Mouse (Mus musculus): ENCODE data around the gene Nudt3. TPM values are rescaled to one million over a fixed set of nuclear protein-coding genes. Genes with fewer than 3 reads are reported as not detected.
A peak's percentile ranks its signal among the peaks of the same experiment; 100 is the strongest.
"Not testable (repeated sequence)": the region's sequence is repeated elsewhere in the genome, so short reads cannot be mapped to it uniquely, and the experiment has no call there.

Gene Nudt3
- 100 to 1,000 TPM; 562 to 569 TPM for total RNA-seq (2021)
- long read RNA-seq, experiment 1, transcript Nudt3-201 (5 exons, 2,223 nt), result major isoform, 46 of 180 reads
- long read RNA-seq, experiment 1, partial matches to known transcripts, result 0 of 180 reads
- long read RNA-seq, experiment 1, other reads (novel, unspliced or antisense), result 130 of 180 reads
- long read RNA-seq, experiment 2, transcript Nudt3-201 (5 exons, 2,223 nt), result major isoform, 54 of 157 reads
- long read RNA-seq, experiment 2, transcript Nudt3-203 (5 exons, 996 nt), result minor isoform, 6 of 157 reads
- long read RNA-seq, experiment 2, partial matches to known transcripts, result 0 of 157 reads
- long read RNA-seq, experiment 2, other reads (novel, unspliced or antisense), result 96 of 157 reads

DNA sequence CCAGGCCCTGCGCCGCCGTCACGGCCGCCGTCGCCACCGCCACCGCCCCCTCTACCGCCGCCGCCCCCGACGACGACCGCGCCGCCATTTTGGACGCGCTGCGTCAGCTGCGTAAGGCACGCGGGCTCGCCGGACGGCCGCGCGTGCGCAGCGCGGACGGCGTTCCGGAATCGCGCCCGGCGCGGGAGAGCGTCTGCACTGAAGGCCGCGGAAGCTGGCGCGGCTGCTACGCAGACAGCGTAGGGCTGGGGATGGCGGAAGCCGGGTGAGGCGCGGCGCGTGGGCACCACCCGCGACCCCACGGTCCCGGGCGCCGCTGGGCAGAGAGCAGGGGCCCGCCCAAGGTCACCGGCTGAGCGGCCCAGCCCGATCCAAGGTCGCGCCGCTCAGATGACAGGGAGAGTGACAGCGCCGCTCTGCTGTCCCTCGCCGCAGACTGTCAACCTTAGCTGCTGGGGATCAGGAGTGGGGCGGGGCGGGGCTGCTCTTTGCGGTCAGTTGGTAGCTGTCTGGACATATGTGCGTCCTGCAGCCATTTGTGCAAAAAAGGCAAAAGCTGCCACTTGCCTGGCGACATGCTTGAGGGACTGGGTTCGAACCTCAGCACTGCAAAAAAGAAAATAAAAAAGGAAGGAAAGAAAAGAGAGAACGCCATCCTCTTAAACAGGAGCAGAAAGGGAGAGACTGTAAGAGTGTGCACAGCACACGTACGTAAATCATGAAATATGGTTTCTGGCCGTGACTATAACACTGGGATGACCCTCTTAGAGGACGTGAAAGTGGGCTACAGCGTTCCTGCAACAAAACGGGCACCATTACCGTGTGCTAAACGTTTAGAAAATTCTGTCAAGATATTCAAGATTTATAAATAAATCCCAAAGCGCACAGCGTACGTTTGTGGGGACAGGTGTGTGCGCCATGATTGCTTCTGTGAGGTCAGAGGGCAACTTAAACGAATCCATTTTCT lies at the start of gene Nudt3:
Nudt3 (minus strand) TSS at position 136 of the 967 bp plus-strand sequence.
- DNase-seq (ENCODE audit: low spot score in 2 of 2), result peak; percentile 86 to 91

DNA sequence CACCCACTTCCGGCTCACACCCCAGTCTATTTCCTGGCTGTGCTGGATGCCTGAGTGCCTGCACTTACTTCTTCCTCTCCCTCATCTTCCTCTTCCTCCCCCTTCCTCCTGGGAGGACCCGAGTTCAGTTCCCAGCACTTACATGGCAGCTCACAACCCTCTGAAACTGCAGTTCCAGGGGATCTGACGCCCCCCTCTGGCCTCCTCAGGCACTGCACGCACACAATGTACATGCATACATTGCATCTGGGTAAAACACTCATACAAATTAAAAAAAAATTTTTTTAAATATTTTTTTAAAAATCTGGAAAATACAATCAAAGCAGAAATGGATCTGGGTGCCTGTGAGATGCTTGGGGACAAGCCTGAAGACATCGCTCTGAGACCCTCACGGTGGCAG lies 48.4 kb upstream of the Nudt3 start:
- no peak for DNase-seq (ENCODE audit: low spot score in 2 of 2)

DNA sequence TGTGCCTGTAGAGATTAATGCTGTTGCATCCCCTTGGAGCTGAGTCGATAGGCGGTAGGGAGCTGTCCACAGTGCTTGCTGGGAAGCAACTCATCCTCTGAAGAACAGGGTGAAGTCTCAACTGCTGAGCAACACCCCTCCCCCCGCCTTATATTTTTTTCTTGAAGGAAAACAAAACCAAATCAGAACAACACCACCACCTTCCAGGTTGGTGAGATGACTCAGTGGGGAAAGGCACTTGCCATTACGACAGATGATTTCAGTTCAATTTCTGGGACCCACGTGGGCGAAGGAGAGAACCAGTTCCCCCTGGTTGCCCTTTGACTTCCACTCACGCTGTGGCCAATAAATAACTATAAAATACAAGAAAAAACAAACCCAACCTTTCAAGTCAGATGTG lies 35.5 kb upstream of the Nudt3 start:
- DNase-seq (ENCODE audit: low spot score in 2 of 2), result no peak

DNA sequence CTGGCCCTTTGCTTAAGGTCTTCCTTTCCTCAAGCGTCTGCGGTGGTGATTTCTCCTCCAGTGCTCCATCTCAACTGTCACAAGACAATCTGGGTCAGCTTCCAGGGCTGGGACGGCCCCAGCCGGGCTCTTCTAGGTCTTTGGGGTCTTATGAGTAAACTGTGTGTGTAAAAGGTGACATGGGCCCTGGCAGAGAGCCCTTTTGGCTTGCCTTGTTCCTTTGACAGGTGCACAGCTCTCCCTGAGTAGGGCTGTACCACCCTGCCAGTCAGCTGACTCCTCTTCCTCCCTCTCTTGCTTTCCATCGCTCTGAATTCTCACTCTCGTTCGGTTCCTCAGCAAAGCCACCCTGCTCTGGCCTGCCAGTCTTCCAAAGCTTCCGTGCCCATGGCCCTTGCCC lies 33.8 kb upstream of the Nudt3 start:
- DNase-seq (ENCODE audit: low spot score in 2 of 2), result peak in 1 of 2 experiments; percentile 35

DNA sequence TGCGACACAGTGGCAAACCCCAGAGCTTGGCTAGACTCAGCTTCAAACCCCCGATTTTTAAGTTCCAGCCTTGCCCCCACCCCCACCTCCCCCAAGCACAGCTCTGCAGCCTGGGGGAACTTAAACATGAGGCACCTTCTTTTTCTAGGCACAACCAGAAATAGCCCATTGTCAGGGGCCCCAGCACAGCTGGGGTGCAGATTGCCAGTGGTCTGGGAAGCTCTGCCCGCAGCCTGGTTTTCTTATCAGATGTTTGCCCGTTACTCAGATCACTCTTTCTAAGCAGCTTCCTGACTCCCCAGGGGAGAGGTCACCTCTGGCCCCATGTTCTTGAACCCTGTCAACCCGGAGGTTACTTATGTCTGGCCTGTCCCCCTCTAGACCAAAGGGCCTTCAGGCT lies 33.1 kb upstream of the Nudt3 start:
- no peak for DNase-seq (ENCODE audit: low spot score in 2 of 2)

DNA sequence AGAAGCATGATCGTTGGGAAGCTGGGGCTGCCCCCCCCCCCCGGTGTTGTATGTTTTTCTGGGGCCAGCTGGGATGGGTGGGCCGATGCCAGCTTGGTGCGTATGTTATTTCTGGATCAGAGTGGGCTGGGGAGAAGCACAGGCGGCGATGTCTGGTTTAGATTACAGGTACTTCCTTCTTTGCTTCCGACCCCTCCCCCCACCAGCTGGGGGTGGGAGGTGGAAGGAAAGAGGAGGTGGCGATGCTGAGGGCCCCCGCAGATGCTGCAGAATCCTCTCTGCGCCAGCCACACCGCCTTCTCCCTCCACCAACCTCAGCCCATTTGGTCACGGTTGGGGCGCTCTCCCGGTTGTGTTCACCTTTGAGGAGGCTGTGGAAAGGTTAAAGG lies 32.7 kb upstream of the Nudt3 start:
- DNase-seq (ENCODE audit: low spot score in 2 of 2), result peak; percentile 78 to 81

DNA sequence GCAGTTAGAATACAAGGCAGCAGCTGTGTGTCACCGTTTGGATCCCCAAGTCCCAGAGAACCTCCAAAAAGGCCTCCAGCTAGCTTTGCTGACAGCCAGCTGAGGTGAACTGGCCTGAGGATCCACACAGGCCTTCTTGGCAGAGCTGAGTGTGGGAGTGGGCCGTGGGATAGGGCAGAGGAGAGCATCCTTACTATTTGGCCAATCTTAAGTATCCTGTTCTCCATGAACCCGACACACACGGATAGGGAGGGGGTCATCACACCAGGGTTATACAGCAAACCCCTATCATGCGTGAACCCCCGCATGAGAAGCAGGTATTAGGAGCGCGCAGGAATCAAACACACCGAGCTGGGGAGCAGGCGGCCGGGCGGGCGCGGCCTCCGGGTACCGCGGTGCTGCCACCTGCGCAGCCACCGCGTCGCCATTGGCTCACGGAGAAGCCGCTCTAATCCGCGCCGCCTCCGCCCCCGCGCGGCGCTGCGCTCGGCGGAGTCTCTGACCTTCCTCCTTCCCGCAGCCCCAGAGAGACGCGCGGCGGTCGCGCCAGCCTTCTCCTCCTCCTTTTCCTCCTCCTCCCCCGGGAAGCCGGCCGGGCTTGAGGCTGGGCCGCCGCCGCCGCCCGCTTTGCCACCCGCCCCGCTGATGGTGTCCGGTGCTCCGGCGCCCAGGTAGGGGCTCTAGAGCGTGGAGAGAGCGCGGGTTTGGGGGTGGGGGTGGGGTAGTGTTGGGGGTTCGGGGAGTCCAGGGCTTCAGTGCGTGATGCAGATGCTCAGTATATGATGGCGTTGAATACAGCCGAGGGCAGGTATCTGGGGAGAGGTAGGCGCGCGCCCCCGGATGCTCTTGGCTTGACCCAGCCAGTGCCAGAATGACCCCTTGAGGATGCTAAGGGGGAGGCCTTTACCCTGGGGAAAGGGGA lies 32.1 kb upstream of the Nudt3 start, which contains the start of gene Pacsin1:
Pacsin1 (plus strand) TSS at position 421 of the 922 bp plus-strand sequence.
- DNase-seq (ENCODE audit: low spot score in 2 of 2), result peak; percentile 78 to 87

DNA sequence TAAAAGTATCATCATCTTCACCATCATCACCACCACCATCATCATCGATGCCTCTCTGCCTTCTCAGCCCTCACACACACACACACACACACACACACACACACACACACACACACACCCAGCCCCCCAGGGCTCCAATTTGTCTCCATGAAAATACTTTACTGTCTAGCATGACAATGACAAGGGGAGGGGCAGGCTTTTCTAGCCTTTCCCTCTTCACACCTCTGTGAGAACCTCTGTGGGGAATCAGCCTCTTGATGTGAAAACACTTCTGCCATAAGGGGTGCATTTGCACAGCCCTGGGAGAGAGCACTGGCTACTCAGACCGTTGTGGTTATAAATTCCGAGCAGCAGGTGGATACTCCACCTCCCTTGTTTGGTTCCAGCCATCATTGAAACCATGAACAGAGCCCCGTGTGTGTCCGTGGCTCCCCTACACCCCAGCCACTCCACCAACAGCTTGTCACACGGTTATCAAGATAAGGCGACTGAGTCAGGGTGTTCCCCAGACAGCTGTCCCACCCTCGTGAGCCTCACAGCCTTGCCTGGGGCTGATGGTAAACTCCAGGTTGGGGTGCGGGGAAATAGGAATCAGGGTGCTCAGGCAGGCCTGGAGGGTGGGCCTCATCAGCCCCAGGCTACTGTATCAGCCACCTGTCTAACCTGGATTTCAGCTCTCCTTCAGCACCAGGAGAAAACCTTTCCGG lies 30.1 kb upstream of the Nudt3 start:
- DNase-seq (ENCODE audit: low spot score in 2 of 2), result no peak

DNA sequence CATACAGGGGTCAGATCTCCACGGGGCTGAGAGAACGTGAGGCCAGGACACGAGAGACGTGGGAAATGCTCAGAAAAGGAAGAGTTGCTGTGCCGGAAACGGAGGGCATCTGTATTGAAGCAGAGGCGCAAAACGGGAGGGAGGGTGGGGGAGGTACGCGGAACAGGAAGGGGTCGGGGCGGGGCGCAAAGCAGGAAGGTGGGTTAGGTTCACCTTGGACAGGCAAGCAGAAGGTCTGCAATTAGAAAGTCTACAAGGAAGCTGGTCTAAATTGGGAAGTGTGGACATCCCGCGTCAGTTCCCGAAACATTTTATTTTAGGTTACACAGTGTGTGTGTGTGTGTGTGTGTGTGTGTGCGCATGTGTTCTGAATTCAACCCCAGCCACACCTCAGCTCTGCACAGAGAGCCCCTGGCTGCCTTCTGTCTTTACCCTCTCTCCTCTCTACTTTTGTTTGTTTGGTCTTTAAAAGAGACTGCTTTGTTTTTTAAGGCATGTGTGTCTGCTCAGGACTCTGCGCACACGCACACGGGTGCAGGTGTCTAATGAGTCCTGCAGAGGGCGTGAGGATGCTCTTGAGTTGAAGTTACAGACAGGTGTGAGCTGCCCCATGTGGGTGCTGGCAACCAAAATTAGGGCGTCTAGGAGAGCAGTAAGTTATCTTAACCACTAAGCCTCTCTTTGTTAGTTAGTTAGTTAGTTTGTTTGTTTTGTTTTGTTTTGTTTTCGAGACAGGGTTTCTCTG lies 28.9 kb upstream of the Nudt3 start:
- DNase-seq (ENCODE audit: low spot score in 2 of 2), result no peak

DNA sequence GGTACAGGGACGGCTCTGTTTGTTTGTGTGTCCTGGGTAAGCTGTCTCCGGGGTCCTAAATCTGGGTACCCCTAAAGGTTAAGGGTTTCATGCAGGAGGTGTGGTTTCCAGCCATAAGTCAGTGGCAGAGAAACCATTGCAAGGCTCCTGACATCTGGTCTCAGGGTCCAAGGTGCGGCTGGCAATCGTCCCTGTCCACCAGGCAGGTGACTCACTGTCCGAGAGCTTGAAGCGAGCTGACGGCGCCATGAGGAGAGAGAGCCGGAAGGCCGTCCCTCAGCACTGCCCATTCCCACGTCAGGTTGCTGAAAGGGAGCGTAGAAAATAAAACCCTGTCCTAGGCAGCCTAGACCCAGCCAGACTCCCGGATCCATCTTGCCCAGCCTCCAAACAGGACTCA lies 27.3 kb upstream of the Nudt3 start:
- no peak for DNase-seq (ENCODE audit: low spot score in 2 of 2)

DNA sequence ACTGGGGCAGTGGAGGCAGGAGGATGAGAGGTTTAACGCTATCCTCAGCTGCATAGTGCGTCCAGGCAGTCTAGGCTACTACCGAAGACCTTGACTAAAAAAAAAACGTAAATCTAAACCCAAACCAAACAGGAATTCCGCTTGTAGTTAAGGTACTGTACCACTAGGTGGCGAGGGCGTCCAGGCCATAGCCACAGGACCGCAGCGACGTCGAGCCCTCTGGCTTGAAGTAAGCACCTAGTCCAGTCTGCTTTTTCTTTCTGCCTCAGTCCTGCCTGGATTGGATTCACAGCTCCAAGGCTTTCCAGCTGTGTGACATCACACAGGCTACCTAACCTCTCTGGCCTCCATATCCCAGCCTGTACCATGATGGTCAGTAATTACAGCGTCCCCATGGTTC lies 26.9 kb upstream of the Nudt3 start:
- peak; percentile 72 to 73 for DNase-seq (ENCODE audit: low spot score in 2 of 2)

DNA sequence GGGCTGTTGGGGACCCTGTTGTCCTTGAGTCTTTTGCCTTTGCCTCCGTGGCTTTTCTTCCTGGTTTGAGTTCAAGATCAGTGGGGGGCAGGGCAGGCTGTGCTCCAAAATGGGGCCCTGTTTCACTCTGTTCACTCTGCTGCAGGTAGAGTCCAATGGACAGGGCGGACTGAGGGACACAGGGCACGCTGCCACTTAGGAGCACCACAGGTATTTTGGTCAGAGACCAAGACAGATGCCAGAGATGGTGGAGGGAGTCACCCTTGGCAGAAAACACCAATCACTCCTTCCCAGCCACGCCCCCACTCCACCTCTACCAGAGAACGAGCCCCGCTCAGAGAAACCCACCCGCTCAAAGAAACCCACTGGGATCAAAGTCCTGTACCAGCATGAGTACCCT lies 22.5 kb upstream of the Nudt3 start:
- no peak for DNase-seq (ENCODE audit: low spot score in 2 of 2)

DNA sequence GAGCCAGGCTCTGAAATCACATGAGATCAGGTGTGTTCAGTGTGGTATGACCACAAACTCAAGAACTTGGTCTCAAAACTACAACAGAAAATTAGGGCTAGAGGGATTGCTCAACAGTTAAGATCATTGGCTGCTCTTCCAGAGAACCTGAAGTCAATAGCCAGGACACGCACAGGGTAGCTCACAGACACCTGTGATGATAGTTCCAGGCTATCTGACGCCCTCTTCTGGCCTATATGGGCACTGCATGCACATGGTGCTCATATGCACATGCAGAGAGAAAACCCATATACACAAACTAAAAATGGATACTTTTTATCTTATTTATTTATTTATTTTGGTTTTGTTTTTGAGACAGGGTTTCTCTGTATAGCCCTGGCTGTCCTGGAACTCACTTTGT lies 21.3 kb upstream of the Nudt3 start:
- DNase-seq (ENCODE audit: low spot score in 2 of 2), result no peak

DNA sequence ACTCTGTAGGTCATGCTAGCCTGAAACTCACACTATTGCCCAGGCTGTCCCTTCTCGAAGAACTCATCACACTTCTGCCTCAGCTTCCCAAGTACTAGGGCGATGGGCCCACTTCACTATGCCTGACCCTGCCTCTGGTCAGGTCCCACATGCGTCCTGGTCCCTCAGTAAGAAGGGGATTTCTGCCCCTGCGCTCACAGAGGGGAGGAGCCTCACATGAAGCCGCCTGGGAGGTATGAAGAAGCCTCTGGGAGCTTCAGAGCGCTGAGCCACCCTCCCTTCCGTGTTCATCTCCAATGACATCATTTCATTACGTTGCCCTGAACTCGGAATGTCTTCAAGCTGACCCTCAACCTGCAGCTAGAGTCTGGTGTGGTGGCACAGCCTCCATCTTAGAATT lies 20.5 kb upstream of the Nudt3 start:
- no peak for DNase-seq (ENCODE audit: low spot score in 2 of 2)

DNA sequence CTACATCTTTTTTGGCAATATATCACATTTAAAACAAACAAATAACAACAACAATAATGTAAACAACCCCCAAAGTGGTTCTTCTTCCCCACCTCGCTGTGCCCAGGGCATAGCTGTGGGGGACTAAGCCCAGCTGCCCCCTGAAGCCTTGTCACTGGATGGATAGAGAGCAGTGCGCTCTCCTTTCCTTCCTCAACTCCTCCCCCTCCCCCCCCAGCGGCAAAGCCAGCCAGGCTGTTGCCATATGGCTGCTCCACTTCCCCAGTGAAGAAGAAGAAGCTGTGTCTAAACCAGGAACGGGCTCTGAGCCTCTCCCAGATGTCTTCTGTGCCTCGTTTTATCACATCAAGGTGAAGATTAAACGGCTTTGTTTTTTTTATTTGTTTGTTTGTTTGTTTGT lies 19.8 kb upstream of the Nudt3 start:
- DNase-seq (ENCODE audit: low spot score in 2 of 2), result peak in 1 of 2 experiments; percentile 51

DNA sequence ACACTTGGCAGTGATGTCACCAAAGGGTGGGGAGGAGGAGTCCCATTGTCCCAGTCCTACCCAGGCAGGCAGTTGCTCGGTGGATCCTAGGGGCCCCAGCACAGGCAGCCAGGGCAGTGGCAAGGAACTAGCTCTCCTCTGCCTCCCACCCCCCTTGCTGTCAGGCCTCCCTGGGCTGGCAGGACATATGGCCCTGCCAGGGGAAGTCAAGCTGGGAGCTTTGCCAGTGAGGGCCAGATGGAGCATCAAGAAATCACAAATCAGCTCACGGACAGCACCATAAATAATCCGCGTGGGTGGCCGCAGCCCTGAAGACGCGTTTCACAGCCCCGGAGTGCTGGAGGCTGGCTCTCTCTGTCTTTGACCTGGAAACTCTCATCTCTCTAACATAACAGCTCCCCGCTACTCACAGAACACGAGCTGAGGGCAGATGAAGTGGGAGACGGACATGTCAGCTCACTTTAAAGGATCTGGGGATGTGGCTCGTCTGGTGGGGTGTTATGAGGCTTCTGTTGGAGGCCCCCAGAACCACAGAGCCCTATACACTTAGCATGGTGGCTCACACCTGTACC lies 19.3 kb upstream of the Nudt3 start:
- peak; percentile 83 to 90 for DNase-seq (ENCODE audit: low spot score in 2 of 2)

DNA sequence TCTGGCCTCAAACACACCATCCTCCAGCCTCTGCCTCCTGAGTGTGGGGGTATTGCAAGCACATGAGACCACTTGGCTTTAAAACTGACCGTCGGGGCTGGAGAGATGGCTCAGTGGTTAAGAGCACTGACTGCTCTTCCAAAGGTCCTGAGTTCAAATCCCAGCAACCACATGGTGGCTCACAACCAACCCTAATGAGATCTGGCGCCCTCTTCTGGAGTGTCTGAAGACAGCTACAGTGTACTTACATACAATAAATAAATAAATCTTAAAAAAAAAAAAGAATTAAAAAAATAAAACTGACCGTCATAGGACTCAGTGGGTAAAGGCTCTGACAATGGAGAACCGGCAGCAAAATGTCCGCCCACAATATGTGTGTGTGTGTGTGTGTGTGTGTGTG lies 16.6 kb upstream of the Nudt3 start:
- not testable (repeated sequence) for DNase-seq (ENCODE audit: low spot score in 2 of 2)

DNA sequence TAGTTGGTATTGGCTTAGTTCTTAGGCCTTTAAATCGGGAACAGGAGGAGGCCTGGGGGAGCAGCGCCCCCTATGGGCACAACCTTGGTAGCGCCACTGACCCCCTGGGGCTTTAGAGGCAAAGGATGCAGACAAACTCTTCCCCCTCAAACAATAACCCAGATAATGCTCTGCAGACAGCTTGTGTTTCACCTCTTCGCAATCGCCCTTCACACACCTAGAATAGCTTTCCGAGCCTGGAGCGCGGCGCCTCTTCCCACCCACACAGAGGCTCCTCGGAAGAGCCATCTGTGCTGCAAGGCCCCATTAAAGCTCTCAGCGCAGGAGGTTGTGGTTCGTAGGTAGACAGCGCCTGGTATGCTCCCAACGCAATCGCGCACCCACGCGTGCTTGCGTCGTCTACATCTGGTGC lies 15.6 kb upstream of the Nudt3 start:
- peak; percentile 81 to 87 for DNase-seq (ENCODE audit: low spot score in 2 of 2)

DNA sequence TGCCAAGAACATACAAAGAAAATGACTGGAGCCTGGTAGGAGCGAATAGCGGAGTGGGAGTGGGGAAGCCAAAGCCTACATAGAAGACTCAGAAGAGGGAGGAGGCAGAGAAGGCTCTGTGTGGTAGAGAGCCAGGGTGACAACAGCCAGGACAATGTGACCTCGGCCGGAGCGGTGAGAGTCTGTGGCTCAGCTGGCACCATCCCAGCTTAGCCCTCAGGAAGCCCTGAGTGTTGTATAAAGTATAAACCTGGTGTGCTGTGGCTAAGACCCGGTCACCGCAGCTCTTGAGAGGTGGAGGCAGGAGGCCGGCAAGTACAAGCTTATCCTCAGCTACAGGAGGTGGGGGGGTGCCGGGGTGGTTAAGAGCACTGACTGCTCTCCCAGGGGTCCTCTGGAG lies 14.0 kb upstream of the Nudt3 start:
- DNase-seq (ENCODE audit: low spot score in 2 of 2), result no peak
